Mouse (Mus musculus) liver, embryonic 16.5 days (tissue): ENCODE results near the gene Abca6. TPM values are rescaled to one million over a fixed set of nuclear protein-coding genes. Genes with fewer than 3 reads are reported as not detected.
A peak's percentile ranks its signal among the peaks of the same experiment; 100 is the strongest.

ENCODE experiments used
- ATAC-seq: fragments of 200-750 bp; cut with Nextera tagmentation; 2 replicates; pipeline ENCODE4 v1.8.0; 2017; ENCODE audit warnings: low read depth, mild to moderate bottlenecking, moderate number of reproducible peaks, moderate library complexity
- H3K27ac ChIP-seq: fragments of 300-500 bp; sonication (generic); 2 replicates; pipeline ENCODE4 v1.5.1; 2014; ENCODE audit warnings: mild to moderate bottlenecking, low read length
- H3K27me3 ChIP-seq: fragments of 300-500 bp; sonication (generic); 2 replicates; pipeline ENCODE4 v1.6.1; 2014; ENCODE audit warnings: low read depth, low read length, mixed read lengths; ENCODE audit not compliant: control insufficient read depth, insufficient read depth
- H3K36me3 ChIP-seq: fragments of 300-500 bp; sonication (generic); 2 replicates; pipeline ENCODE4 v1.6.1; 2014; ENCODE audit warnings: mild to moderate bottlenecking; ENCODE audit not compliant: control insufficient read depth, insufficient read depth
- H3K4me1 ChIP-seq: fragments of 300-500 bp; sonication (generic); 2 replicates; pipeline ENCODE4 v1.6.1; 2014; ENCODE audit warnings: low read depth, low read length, mixed read lengths; ENCODE audit not compliant: control insufficient read depth
- H3K4me2 ChIP-seq: fragments of 300-500 bp; sonication (generic); 2 replicates; pipeline ENCODE4 v1.6.1; 2014; ENCODE audit warnings: low read depth, low read length, mixed read lengths
- H3K4me3 ChIP-seq: fragments of 300-500 bp; sonication (generic); 2 replicates; pipeline ENCODE4 v1.5.1; 2014; ENCODE audit warnings: low read depth, mild to moderate bottlenecking, low read length
- H3K9ac ChIP-seq: fragments of 300-500 bp; sonication (generic); 2 replicates; pipeline ENCODE4 v1.6.1; 2014; ENCODE audit warnings: low read depth, low read length
- H3K9me3 ChIP-seq: fragments of 300-500 bp; sonication (generic); replicated peaks from 2 replicates; pipeline ENCODE4 v1.6.1; 2016; ENCODE audit warnings: low read length; ENCODE audit not compliant: control insufficient read depth
- WGBS: fragments of 180-500 bp; shearing (Covaris S2); extraction: QIAGEN DNeasy Blood & Tissue Kit; methylation state at CpG from one replicate; pipeline ENCODE4 v1.1.7; 2014; ENCODE audit not compliant: insufficient replicate concordance; 5-methylcytosine and 5-hydroxymethylcytosine counted together
- polyA plus RNA-seq: library from polyadenylated mRNA; unstranded; fragments of >200 nt; fragmentation: Nextera tagmentation; extraction: Ambion mirVana; gene quantifications from 2 replicates; pipeline ENCODE4 v1.2.1, GENCODE M21; 2015

The Abca6 gene
- polyA plus RNA-seq, 1 experiment from 2014 or later = 10.7 TPM

DNA sequence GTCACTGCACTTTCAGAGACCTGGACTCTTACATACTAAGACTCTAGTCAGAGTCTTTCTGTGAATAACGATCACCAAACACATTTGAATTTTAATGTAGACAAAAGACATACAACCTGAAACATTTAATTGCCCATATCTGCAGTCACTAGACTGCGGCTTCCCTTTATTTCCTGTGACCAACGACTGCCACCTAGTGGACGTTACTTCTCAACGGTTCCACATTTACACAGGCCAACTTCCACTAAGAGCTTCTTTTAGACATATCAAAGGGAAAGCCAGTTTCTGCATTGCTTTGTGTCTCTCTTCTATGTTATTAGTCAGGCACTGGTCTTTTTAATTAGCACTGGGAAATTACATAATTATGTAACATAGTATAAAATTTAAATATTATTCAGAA is 20.2 kb upstream of the Abca6 start:
- Histone ChIP-seq H3K4me2 (no peak overlapping the region), H3K9me3 (no peaks in the 10 kb centered on the region), H3K4me3 (no peak overlapping the region), H3K36me3 (no peaks in the 10 kb centered on the region), H3K4me1 (no peaks in the 10 kb centered on the region; the same call in 1 of the 2 replicates), H3K27ac (no peak overlapping the region), H3K27me3 (no peaks in the 10 kb centered on the region), H3K9ac (no peak overlapping the region)
- peak; percentile 43; the same call in 1 of the 2 replicates for ATAC-seq
- 5% methylated on average over 5 of the region's 5 CpGs for WGBS

DNA sequence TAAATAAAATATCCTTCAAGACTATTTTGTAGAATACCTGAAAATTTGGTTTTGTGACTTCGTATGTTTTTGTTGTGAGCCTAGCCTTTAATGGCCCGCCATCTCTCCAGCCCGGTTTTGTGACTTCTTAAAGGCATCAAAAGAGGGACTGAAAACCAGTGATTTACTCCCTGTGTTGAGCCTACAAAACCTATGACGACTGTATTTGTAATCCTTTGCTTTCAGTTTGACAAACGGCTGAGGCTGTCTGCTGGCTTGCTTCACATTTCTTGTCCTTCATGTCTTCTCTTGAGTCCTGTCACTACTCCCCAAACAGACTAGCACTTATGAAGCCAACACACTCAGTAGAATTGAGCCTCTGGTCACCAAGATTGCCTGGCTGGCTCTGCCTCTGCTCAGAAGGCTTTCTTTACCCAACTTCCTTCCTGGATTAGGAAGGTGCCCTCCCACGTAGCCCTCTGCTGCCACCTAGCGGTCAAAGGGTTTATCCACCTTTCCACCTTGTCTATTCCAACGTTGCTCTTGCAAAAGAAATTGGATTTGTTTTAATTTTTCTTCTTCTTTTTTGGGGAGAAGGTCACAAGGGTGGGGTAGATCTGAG is 16.8 kb upstream of the Abca6 start:
- H3K9me3 ChIP-seq = no peaks in the 10 kb centered on the region
- H3K4me3 ChIP-seq = peak overlapping the region; percentile 31; the same call in 1 of the 2 replicates
- 30% methylated on average over 8 of the region's 8 CpGs for WGBS
- H3K4me2 ChIP-seq = peak overlapping the region; percentile 53
- peak; percentile 71 for ATAC-seq
- H3K27ac ChIP-seq = no peak overlapping the region
- H3K36me3 ChIP-seq = no peaks in the 10 kb centered on the region
- no peaks in the 10 kb centered on the region; the same call in 1 of the 2 replicates for H3K4me1 ChIP-seq
- no peaks in the 10 kb centered on the region for H3K27me3 ChIP-seq
- peak overlapping the region; percentile 41 for H3K9ac ChIP-seq

DNA sequence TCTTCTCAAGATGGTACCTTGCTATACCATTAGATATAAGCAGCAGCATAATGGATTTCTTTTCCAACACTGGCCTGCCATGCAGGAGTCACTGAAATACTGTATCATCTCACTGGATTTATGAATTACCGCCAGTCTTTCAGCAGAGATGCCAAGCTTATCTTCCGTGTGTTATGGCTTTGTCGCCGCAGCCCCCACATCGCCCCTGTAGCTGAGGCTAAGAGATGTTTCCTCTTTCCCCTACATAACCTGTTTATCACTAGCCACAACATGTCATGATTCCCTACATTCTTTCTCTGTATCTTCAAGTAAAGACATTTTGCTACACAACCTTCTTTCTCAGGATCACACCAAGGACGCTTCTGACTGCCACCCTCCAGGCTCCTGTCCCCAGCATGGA is 15.7 kb upstream of the Abca6 start:
- 43% methylated on average over 6 of the region's 6 CpGs for WGBS
- no peak overlapping the region for H3K4me3 ChIP-seq
- H3K27me3 ChIP-seq = no peaks in the 10 kb centered on the region
- H3K9me3 ChIP-seq = no peaks in the 10 kb centered on the region
- ATAC-seq = no peak
- no peaks in the 10 kb centered on the region for H3K36me3 ChIP-seq
- H3K4me1 ChIP-seq = no peaks in the 10 kb centered on the region; the same call in 1 of the 2 replicates
- no peak overlapping the region for H3K4me2 ChIP-seq
- no peak overlapping the region for H3K9ac ChIP-seq
- no peak overlapping the region for H3K27ac ChIP-seq

DNA sequence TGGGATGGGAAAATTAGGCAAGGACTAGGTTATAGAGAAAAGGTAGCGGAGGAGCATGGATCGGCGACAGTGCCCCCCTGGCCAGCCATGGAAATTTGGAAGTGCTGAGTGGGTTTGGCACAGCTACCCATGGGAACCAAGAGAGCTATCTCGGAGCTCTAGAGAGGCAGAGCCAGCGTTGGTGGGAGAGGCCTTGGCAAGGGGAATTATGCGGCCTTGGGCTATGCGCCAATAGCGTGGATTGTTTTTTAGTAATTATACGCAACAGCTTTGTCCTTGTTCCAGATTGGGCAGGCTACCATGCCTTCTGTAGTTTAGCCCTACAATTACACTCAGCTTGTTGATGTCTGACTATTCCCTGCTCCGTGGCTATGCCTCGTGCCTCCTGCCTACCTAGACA is 15.2 kb upstream of the Abca6 start:
- Histone ChIP-seq H3K9me3 (no peaks in the 10 kb centered on the region), H3K4me2 (no peak overlapping the region), H3K36me3 (no peaks in the 10 kb centered on the region), H3K27ac (no peak overlapping the region), H3K4me1 (no peaks in the 10 kb centered on the region; the same call in 1 of the 2 replicates), H3K9ac (no peak overlapping the region), H3K27me3 (no peaks in the 10 kb centered on the region), H3K4me3 (no peak overlapping the region)
- ATAC-seq = no peak
- 77% methylated on average over 11 of the region's 11 CpGs for WGBS

DNA sequence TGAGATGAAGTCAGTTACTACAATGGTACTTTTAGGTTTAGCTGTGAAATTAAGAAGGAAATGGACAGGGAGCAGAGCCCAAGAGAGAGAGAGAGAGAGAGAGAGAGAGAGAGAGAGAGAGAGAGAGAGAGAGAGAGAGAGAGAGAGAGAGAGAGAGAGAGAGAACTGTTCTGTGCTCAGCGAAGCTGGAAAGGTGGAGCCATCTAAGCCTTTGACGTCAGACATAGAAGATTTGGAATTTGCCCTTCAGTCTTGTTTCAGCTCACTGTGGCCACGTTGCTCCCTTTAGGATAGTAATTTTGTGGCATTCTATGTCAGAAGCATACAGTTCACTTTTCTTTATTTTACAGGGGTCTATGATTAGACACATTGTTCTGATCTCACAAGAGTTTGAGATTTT is 10.3 kb upstream of the Abca6 start:
- Histone ChIP-seq H3K9ac (no peak overlapping the region), H3K9me3 (no peaks in the 10 kb centered on the region), H3K4me2 (no peak overlapping the region), H3K4me1 (no peaks in the 10 kb centered on the region), H3K27me3 (no peaks in the 10 kb centered on the region), H3K27ac (no peak overlapping the region), H3K4me3 (no peak overlapping the region), H3K36me3 (no peaks in the 10 kb centered on the region)
- 64% methylated on average over 3 of the region's 3 CpGs for WGBS
- no peak for ATAC-seq

DNA sequence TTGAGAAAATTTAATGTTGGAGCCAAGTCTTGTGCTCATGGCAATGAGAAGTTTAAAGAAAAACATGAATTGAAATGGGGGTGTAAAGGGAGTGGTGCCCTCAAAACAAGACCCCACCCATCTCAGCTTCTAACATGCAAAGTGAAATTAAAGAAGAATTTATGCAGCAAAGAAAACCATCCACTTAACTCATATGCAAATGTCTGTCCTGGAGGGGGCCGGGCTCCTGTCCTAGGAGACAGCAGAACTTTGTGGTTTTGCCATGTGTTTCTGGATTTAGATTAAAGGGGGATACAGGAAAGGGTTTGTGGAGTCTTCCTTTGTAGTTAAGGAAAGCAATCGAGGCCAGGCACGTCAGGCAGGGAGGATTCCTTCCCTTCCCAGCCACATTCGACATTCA is 6.3 kb upstream of the Abca6 start:
- Histone ChIP-seq H3K9ac (no peak overlapping the region), H3K4me1 (no peaks in the 10 kb centered on the region), H3K4me3 (no peak overlapping the region), H3K27me3 (no peaks in the 10 kb centered on the region), H3K9me3 (no peaks in the 10 kb centered on the region), H3K4me2 (no peak overlapping the region), H3K27ac (no peak overlapping the region), H3K36me3 (no peaks in the 10 kb centered on the region)
- ATAC-seq = no peak
- 44% methylated on average over 4 of the region's 4 CpGs for WGBS

DNA sequence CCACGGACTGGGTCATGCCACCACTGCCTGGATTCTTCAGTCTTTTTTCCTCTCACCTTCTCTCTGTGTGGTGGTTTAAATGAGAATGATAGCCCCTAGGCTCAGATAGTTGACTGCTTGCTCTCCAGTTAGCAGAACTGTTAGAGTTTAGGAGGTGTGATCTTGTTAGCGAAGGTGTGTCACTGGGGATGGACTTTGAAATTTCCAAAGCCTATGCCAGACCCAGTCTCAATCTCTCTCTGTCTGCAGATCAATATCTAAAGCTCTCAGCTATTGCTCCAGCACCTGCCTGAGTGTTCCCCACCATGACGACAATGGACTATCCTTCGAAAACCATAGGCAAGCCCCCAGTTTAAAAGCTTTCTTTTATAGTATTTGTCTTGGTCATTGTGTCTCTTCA is 5.5 kb upstream of the Abca6 start:
- Histone ChIP-seq H3K27ac (no peak overlapping the region), H3K4me3 (no peak overlapping the region), H3K36me3 (no peaks in the 10 kb centered on the region), H3K4me1 (no peaks in the 10 kb centered on the region), H3K4me2 (no peak overlapping the region), H3K9me3 (no peaks in the 10 kb centered on the region), H3K27me3 (no peaks in the 10 kb centered on the region), H3K9ac (no peak overlapping the region)
- ATAC-seq = no peak
- 67% methylated on average over 4 of the region's 4 CpGs for WGBS

DNA sequence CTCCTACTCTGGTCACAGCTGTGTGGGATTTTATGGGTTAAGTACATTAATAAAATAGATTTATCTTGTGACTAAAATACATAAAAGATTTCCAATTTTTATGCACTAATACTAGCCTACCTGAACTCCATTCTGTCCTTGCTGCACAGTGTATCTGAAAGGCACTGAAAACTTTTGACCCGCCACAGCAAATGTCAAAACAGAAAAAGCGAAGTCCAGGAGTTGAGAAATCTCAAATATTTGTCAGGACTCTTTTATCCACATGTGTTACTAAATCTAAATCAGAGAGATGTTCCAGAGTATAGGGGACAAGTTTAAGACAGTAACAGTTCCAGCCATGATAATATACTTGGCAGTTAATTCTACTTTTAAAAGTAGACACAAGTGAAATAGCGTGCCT is 680 bp upstream of the Abca6 start:
- H3K27ac ChIP-seq = no peak overlapping the region
- 53% methylated on average over 3 of the region's 3 CpGs for WGBS
- H3K4me3 ChIP-seq = no peak overlapping the region
- no peaks in the 10 kb centered on the region for H3K9me3 ChIP-seq
- no peaks in the 10 kb centered on the region for H3K27me3 ChIP-seq
- peak; percentile 75 for ATAC-seq
- H3K4me2 ChIP-seq = no peak overlapping the region
- no peak overlapping the region for H3K9ac ChIP-seq
- no peaks in the 10 kb centered on the region for H3K36me3 ChIP-seq
- no peaks in the 10 kb centered on the region for H3K4me1 ChIP-seq

DNA sequence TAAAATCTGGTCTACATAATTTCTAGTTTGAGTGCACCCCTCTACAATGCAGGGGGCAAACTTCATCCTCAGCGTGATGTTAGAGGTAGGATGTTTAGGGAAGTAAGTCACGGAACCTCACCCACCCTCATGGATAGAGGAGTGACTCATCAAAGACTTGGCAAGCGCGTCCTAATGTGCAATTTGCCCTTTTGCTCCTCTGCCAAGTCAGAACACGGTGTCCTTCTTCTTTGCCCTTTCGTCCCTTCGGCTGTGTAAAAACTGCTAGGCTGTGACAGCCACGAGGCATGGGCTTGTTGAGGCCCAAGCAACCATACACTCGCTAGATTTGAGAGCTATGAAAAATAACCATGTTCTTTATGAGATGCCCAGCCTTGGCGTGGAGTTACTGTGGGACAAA is 6.8 kb downstream of the Abca6 start:
- Histone ChIP-seq H3K9ac (no peak overlapping the region), H3K4me2 (no peak overlapping the region), H3K9me3 (no peaks in the 10 kb centered on the region), H3K4me1 (no peaks in the 10 kb centered on the region), H3K4me3 (no peak overlapping the region), H3K36me3 (no peaks in the 10 kb centered on the region), H3K27me3 (no peaks in the 10 kb centered on the region), H3K27ac (no peak overlapping the region)
- ATAC-seq = peak; percentile 66
- 66% methylated on average over 10 of the region's 10 CpGs for WGBS
